Mouse (Mus musculus): ENCODE measurements around the gene Tprkb. TPM values are rescaled to one million over a fixed set of nuclear protein-coding genes. Genes with fewer than 3 reads are reported as not detected.

The Tprkb gene
- total RNA-seq (2023; ENCODE audit: inconsistent age) = 15.3 to 19.3 TPM (median 17.7 TPM) in 4 replicates

GRCm38 (mm10) chr6:85911587-85911986 lies at the start of gene Tprkb:
Gene Tprkb (plus strand): TSS chr6:85911865.

GRCm38 (mm10) chr6:85869006-85869405 lies 42.7 kb upstream of the Tprkb start, which contains the start of gene Nat8f2:
Gene Nat8f2 (minus strand): TSS chr6:85869158.

DNA sequence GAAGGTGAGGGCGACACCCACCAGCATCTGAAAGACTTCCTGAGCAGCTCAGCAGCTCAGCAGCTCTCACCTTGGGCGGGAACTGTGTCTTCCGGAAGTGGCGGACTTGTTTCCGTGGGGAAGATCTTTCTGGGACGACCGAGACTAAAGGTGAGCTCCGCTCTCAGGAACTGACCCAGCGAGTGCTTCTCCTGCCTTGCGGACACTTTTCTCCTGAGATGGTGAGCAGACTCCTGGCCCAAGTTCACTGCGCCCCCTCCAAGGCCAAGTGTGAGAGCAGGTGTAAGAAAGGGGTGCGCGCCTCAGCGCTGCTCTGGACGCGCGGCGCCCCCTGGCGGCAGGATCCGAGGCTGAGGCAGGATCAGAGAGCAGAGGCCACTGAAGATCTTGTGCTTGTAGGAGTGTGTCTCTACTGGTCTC lies 7.0 kb upstream of the Tprkb start, which contains the start of gene Nat8f4:
Gene Nat8f4 (minus strand): TSS at position 243 of the 420 bp plus-strand sequence.

DNA sequence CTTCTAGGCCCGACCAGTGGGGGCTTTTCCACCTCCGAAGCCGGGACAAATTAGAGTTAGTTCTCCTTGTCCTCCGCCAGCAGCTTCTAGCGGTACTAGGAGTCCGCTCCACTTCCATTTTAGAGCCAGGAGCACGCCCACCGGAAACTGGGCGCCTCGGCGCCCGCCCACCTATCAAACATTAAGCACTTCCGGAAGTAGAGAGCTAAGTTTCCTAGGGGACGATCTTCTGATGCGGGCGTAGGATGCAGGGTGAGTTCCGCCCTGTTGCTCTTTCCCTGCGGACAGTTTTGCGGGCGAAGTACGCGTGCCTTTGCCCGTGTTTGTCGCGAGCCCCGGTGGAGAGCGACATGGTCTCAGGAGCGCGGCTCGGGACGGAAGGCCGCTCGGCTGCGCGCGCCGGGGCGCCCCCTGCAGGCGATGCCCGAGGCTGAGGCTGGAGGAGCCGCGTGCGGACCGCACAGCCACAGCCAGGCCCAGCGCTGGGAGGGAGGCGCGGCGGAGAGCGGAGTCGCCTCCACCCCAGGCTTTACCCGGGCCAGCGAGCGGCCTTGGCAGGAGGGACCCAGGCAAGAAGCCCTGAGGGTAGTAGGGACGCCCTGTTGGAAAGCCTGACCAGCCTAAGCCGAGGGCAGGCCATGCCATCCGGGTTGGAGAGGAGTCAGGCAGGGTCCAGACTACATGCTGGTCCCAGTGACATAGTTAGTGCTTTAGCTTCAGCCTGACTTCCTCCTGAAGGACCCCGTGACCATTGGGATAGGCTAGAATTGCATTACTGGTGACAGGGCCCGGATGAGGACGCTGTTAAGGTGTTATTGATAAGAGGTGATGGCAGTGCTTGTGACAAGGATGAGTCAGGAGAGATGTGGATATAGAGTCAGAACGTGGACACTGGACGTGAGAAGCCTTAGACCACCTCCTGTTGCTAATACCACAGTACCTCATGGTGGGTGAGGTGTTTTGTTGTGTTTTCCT lies 4.2 kb downstream of the Tprkb start, which contains the start of gene Nat8f1:
Gene Nat8f1 (minus strand): TSS at position 149 of the 975 bp plus-strand sequence.

DNA sequence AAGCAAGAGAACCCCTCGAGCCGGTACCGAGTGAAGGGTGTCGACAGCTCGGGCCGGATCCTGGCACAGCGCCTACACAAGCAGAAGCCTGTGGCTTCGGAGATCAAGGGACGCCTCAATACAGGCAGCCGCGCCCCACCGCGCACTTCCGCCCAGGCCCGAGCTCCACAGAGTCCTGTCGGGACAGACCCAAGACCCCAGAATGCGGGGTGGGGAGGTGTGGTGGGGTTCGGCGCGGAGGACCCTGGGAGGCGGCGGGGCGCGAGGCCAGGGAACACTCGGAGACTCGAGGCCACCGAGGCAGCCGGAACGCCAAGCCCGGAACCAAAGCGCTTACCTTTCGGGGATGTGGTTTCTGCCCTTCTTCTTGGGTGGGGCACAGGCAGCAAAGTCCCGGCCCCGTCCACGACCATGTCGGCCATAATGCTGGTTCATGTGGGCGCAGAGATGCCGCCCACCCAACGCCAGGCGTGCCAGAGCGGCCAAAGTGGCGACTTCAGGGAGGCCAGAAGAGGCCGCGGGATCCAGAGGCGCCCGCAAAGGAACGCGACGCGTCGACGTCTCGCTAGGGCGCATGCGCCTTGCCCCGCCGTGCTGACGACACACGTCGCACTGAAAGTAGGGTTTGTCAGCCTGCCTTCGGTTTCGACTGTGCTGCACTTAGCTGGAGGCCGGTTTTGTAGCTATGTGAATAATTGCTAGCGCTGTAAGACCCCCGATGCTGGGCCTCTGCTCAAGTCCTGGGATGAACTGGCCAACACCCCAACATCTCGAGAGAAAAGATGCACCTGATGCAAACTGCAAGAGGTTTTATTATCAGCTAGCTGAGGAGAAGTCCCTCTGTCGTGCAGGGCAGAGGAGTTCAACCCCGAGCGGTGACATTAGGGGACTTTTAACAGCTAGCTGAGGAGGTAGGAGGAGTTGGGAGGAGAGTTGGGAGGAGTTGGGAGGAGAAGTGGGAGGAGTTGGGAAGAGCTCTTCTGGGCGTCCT lies 49.7 kb downstream of the Tprkb start, which contains the start of gene Dusp11:
Gene Dusp11 (minus strand): TSS at position 567 of the 991 bp plus-strand sequence.

Other genes with a start within 250 kb of the Tprkb start
- gene Nat8f7, start 198.7 kb upstream of the Tprkb start, total RNA-seq (2023; ENCODE audit: inconsistent age) = not detected in 4 replicates
- not detected in 4 replicates for gene Nat8f3, start 146.1 kb upstream of the Tprkb start, total RNA-seq (2023; ENCODE audit: inconsistent age)
- gene Nat8f6, start 90.9 kb upstream of the Tprkb start, total RNA-seq (2023; ENCODE audit: inconsistent age) = not detected in 4 replicates
- gene Nat8f5, start 90.9 kb upstream of the Tprkb start, total RNA-seq (2023; ENCODE audit: inconsistent age) = not detected in 4 replicates
- not detected in 4 replicates for gene Nat8, start 79.8 kb upstream of the Tprkb start, total RNA-seq (2023; ENCODE audit: inconsistent age)
- 0.16 TPM in 1 of 4 replicates, not detected in the others for gene Nat8f2, start 42.7 kb upstream of the Tprkb start, total RNA-seq (2023; ENCODE audit: inconsistent age)
- 1.6 to 4.6 TPM (median 2.6 TPM) in 4 replicates for gene Nat8f4, start 7.0 kb upstream of the Tprkb start, total RNA-seq (2023; ENCODE audit: inconsistent age)
- gene Nat8f1, start 3.8 kb downstream of the Tprkb start, total RNA-seq (2023; ENCODE audit: inconsistent age) = 2.1 to 4.3 TPM (median 3.7 TPM) in 4 replicates
- gene Dusp11, start 49.8 kb downstream of the Tprkb start, total RNA-seq (2023; ENCODE audit: inconsistent age) = 198 to 224 TPM (median 216 TPM) in 4 replicates
- gene Figla, start 104.3 kb downstream of the Tprkb start, total RNA-seq (2023; ENCODE audit: inconsistent age) = not detected in 4 replicates
- not detected in 4 replicates for gene Add2, start 116.8 kb downstream of the Tprkb start, total RNA-seq (2023; ENCODE audit: inconsistent age)

Measured in B cell, adult (primary cell).